Mouse (Mus musculus): ENCODE measurements at regions not wholly inside any gene's neighbourhood (a gene's known extent, or its start where the extent isn't known, plus 50 kb on each side); places are given as distances from the start of the nearest gene placed in this dataset.
A peak's percentile ranks its signal among the peaks of the same experiment; 100 is the strongest.
"Not testable (repeated sequence)": the region's sequence is repeated elsewhere in the genome, so short reads cannot be mapped to it uniquely, and the experiment has no call there.

- DNase-seq (ENCODE audit: low read depth, low spot score) = no peak
These were observed 172.0 kb upstream of the Slc25a13 start for GRCm38 (mm10) chr6:6388835-6389440.

DNA sequence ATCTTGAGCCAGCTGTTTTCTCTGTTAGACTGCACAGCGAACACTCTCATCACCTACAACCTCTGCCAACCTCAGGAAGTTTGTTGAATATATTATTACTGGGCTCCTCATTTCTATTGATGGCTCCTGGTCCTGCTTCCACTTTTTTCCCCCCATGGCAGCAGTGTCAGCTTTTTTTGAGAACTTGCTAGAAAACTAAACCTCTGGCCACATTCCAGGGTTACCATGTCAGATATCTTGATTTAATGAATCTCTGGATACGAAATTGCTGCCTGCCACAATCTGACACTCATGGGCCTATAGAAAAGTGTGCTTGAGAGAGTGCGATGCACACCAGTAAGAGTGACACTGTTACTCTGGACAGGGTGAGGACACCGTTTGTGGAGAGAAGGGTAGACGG lies 170.6 kb upstream of the Slc25a13 start:
- DNase-seq (ENCODE audit: low read depth, low spot score) = no peak

- no peak for DNase-seq (ENCODE audit: low read depth, low spot score)
These were observed 168.0 kb upstream of the Slc25a13 start for GRCm38 (mm10) chr6:6384971-6385370.

DNA sequence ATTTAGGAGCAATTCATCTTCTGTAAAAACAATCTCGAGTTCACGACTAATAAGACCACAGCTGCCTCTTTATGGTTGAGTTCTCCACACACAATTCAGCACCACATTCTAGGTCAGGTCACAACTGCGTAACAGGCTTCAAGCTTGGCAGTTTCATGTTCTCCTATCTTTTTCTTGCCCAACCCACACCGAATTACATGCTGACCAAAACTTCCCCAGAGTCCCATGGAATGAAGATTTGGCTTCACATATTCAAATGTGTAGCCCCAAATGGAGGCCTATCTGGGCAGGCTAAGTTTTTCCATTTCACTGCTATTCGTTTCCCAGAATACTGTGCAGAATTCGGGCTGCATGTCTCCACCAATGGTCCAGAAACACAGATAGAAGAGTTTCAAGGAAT lies 167.5 kb upstream of the Slc25a13 start:
- DNase-seq (ENCODE audit: low read depth, low spot score) = no peak

GRCm38 (mm10) chr6:6372421-6372820 lies 155.4 kb upstream of the Slc25a13 start:
- peak; percentile 64 for DNase-seq (ENCODE audit: low read depth, low spot score)

GRCm38 (mm10) chr6:6371444-6372093 lies 154.6 kb upstream of the Slc25a13 start:
- peak; percentile 92 for DNase-seq (ENCODE audit: low read depth, low spot score)

DNA sequence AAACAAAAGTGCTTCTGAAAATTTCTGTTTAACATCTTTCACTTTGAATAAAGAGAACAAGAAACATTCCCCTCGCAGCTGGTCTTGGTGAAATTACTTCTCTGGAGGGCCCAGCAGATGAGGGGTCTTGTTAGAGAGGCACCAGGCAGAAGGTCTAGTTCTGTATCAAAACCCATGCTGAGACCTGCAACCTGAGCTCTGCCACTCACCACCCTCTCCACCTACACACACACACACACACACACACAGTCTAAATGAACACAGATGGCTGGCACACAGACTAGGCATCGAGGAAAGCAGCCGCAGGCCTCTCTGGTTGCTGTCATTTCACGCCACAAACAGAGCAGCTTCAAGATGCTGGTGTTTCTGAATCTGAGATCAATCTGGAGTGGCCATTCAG lies 147.1 kb upstream of the Slc25a13 start:
- no peak for DNase-seq (ENCODE audit: low read depth, low spot score)

- DNase-seq (ENCODE audit: low read depth, low spot score) = no peak
These were observed 145.8 kb upstream of the Slc25a13 start for GRCm38 (mm10) chr6:6362678-6363354.

DNA sequence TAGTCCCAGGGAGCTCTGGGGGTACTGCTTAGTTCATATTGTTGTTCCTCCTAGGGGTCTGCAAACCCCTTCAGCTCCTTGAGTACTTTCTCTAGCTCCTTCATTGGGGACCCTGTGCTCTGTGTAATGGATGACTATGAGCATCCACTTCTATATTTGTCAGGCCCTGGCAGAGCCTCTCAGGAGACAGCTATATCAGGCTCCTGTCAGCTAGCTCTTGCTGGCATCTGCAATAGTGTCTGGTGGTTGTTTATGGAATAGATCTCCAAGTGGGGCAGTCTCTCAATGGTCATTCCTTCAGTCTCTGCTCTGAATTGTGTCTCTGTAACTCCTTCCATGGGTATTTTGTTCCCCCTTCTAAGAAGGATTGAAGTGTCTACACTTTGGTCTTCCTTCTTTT lies 144.2 kb upstream of the Slc25a13 start:
- not testable (repeated sequence) for DNase-seq (ENCODE audit: low read depth, low spot score)

DNA sequence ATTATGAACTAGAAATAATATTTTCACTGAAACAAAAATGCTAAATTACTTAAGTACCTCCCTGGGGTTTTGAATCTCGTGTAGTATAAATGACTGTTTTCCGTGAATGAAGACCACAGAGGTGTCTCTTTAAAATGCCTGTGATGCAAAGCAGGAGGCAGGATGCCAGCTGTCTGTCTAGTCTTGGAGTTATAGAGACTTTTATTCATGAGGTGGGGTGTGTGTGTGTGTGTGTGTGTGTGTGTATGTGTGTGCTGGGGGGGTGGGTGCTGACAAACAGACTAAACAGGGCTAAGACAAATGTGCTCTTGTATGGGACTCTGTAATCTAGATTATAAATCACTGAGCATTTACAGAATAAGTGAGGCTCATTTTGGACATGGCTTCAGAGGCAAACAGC lies 140.5 kb upstream of the Slc25a13 start:
- DNase-seq (ENCODE audit: low read depth, low spot score) = no peak

- DNase-seq (ENCODE audit: low read depth, low spot score) = no peak
These were observed 140.0 kb upstream of the Slc25a13 start for GRCm38 (mm10) chr6:6356967-6357366.

DNA sequence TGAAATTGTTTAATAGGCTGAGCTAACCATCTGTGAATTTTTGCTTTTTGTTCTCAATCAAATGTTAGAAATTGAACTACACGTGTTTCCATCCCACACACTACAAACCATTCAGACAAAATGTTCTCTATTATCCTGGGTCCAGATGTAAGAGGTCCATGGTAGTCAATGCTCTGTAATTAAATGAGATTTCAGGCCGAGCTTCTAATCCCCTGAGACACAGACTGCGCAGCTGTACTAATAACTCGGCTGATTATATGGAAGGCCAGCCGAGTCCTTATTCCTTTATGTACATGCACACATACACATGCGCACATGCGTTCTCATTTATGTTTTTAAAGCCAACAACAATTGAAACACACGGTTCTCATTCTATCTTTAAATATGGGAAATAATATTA lies 118.3 kb upstream of the Slc25a13 start:
- no peak for DNase-seq (ENCODE audit: low read depth, low spot score)

GRCm38 (mm10) chr6:6330271-6330670 lies 113.3 kb upstream of the Slc25a13 start:
- DNase-seq (ENCODE audit: low read depth, low spot score) = no peak

DNA sequence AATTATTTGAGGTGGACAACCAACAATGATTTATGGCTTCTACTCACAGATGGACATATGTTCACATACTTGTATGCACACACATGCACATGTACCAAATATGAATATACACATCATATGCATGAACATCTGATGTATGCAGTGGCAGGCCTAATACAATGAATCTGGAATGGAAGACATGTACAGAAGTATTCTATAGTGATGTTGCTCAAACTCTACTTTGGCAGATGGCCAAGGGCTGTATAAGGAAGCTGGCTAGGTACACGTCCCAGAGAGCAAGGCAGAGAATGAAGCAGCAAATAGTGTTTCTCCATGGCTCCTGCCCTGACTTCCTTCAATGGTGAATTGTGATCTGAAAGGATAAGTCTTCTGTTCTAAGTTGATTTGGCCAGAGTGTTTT lies 108.5 kb upstream of the Slc25a13 start:
- peak; percentile 7 for DNase-seq (ENCODE audit: low read depth, low spot score)

GRCm38 (mm10) chr6:6316725-6317124 lies 99.8 kb upstream of the Slc25a13 start:
- no peak for DNase-seq (ENCODE audit: low read depth, low spot score)

DNA sequence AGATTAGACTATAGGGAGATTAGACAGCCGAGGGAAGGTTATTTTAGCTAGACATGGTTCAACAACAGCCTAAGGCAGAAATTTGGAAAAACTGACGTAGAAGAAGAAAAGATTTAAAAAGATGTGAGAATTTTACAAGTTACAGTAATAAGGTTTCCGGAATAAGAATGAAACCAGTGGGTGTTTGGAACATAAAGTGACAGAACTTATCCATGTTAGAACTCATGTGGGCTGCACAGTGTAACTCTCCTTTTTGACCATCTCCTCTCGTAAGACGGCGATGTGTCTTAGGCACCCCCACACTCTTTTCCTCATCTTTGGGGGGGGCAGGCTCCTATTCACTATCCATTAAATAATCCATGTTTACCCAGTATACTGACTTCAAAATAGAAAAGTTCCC lies 96.2 kb upstream of the Slc25a13 start:
- DNase-seq (ENCODE audit: low read depth, low spot score) = no peak

- DNase-seq (ENCODE audit: low read depth, low spot score) = peak; percentile 84
These were observed 93.2 kb upstream of the Slc25a13 start for GRCm38 (mm10) chr6:6310213-6310612.

- DNase-seq (ENCODE audit: low read depth, low spot score) = no peak
These were observed 90.6 kb upstream of the Slc25a13 start for GRCm38 (mm10) chr6:6307618-6308017.

- no peak for DNase-seq (ENCODE audit: low read depth, low spot score)
These were observed 86.8 kb upstream of the Slc25a13 start for GRCm38 (mm10) chr6:6303767-6304166.

DNA sequence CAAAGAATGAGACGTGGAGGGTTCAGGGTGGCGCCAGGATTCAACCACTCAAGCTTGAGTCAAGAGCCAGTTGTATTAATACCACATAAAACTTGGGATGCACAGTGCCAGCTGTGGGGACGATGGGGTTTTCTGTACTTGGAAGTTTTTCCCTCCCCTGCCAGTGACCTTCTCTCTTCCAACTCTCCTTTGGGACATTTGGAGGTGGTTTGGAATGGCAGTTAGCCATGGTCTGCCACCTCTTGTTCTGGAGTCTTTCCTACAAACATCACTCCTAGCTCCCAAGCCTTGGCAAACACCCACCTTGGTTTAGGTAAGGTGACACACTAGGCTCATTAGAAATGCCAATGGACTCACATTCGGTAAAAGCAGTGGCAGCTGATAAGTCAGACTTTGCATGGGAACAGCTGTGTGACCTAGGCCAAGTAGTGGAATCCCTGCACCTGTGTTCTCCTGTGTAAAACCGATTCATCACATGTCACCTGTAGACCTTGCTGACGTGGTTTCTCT lies 84.1 kb upstream of the Slc25a13 start:
- no peak for DNase-seq (ENCODE audit: low read depth, low spot score)

- peak; percentile 53 for DNase-seq (ENCODE audit: low read depth, low spot score)
These were observed 82.2 kb upstream of the Slc25a13 start for GRCm38 (mm10) chr6:6298867-6299852.

- not testable (repeated sequence) for DNase-seq (ENCODE audit: low read depth, low spot score)
These were observed 78.6 kb upstream of the Slc25a13 start for GRCm38 (mm10) chr6:6295551-6295950.
